Mouse (Mus musculus): ENCODE measurements around the gene Siglecg. TPM values are rescaled to one million over a fixed set of nuclear protein-coding genes. Genes with fewer than 3 reads are reported as not detected.

Siglecg gene
- polyA plus RNA-seq, 1 experiment from 2014 or later: 0.37 TPM

DNA sequence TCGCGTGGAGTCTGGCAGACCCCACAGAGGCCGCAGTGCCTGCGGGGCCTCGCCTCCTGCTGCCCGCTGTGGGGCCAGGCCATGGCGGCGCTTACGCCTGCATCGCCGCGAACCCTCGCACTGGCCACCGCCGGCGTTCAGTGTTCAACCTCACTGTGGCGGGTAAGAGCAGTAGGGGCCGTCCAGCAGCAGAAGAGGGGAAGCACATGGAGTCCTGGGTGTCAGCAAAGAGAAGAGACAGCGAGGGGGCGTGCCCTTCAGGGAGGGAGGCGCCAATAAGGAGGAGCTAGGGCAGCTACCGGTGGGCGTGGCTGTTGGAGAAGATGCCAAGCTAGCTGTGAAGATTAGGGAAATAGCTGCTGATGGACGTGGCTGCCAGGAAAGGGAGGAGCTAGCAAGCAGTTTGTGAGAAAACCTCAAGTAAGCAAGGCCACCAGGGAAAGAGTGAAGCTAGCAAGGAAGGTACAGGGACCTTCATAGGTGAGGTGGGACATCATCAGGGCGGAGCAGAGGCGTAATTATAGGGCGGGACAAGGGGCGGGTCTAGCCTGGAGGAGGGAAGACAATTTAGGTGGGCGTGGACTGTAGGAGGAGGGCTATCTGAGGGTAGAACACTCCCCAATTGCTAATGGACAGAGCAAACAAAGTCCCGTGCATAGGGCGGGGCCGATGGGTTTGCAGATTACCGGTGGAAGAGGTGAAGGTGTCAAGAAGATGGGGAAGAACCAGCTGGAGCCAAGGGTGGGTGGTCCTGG, 57.5 kb downstream of the Siglecg start:
- no peaks in the 10 kb centered on the region for H3K9me3 ChIP-seq (ENCODE audit: low read depth, low read length)
- H3K4me1 ChIP-seq (ENCODE audit: insufficient read depth): no peaks in the 10 kb centered on the region
- H3K4me2 ChIP-seq: peak overlapping the region; percentile 71
- H3K36me3 ChIP-seq (ENCODE audit: insufficient read depth): no peaks in the 10 kb centered on the region
- no peak; the same call in 1 of the 2 replicates for TF ChIP-seq CTCF (IDR thresholded peaks at IDR 0.05; ENCODE audit: low read depth)
- ATAC-seq (ENCODE audit: insufficient read depth) (peak; percentile 90), DNase-seq (peak; percentile 94)
- 0 out of 2 replicates have a peak, but pooled peaks cover 8% of the 10 kb centered on the region for H3K27me3 ChIP-seq (ENCODE audit: insufficient read depth, low read length)
- WGBS: under 1% methylated on average over 33 of the region's 33 CpGs
- H3K4me3 ChIP-seq (ENCODE audit: low read depth, low read length): peak overlapping the region; percentile 43
- peak overlapping the region; percentile 38 for H3K9ac ChIP-seq
- H3K27ac ChIP-seq (ENCODE audit: low read depth): no peak overlapping the region

DNA sequence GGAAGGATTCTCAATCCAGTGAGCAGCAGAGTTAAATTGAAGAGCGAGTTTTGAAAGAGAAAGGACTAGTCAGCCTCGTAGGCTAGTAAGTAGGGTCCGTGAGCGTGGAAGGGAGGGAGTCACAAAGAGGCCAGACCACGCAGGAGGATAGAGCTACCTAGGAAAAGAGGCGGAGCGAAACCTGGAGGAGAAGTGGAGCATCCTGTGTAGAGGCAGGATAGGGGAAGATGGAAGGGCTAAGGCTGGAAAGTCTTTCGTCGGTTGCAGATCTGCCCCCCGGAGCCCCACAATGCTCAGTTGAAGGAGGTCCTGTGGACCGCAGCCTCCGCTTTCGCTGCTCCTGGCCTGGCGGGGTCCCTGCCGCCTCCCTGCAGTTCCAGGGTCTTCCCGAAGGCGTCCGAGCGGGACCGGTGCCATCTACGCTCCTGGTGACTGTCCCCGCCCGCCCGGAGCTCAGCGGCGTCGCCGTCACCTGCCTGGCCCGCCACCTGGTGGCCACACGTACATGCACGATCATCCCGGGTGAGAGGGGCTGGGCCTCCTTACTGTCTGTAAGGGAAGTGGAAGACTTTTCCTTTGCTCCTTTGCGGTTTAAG, 58.2 kb downstream of the Siglecg start:
- H3K27ac ChIP-seq (ENCODE audit: low read depth): no peak overlapping the region
- no peaks in the 10 kb centered on the region for H3K9me3 ChIP-seq (ENCODE audit: low read depth, low read length)
- ATAC-seq (ENCODE audit: insufficient read depth) (peak; percentile 59), DNase-seq (peak; percentile 91)
- H3K27me3 ChIP-seq (ENCODE audit: insufficient read depth, low read length): 0 out of 2 replicates have a peak, but pooled peaks cover 8% of the 10 kb centered on the region
- peak overlapping the region; percentile 27; the same call in 1 of the 2 replicates for H3K9ac ChIP-seq
- TF ChIP-seq CTCF (IDR thresholded peaks at IDR 0.05; ENCODE audit: low read depth): peak; percentile 95
- peak overlapping the region; percentile 43 for H3K4me3 ChIP-seq (ENCODE audit: low read depth, low read length)
- no peaks in the 10 kb centered on the region for H3K4me1 ChIP-seq (ENCODE audit: insufficient read depth)
- WGBS: under 1% methylated on average over 33 of the region's 33 CpGs
- H3K36me3 ChIP-seq (ENCODE audit: insufficient read depth): no peaks in the 10 kb centered on the region
- H3K4me2 ChIP-seq: peak overlapping the region; percentile 71

Small RNA genes within 50 kb of the gene (microRNA-seq; reads per million reads assigned to microRNA genes)
- gene Mir7051 (ENCODE audit: borderline number of aligned reads): not detected

Other genes starting within 250 kb of the Siglecg start
- 15.5 and 16.3 TPM in 2 replicates for gene Zfp715, start 94.9 kb upstream of the Siglecg start, polyA plus RNA-seq (2014; fragmentation: Nextera tagmentation; extraction: Ambion mirVana)
- gene Siglecf, start 56.9 kb upstream of the Siglecg start, polyA plus RNA-seq (2014; fragmentation: Nextera tagmentation; extraction: Ambion mirVana): 0.13 TPM in 1 of 2 replicates, not detected in the other
- not detected in 2 replicates for gene Lim2, start 19.5 kb downstream of the Siglecg start, polyA plus RNA-seq (2014; fragmentation: Nextera tagmentation; extraction: Ambion mirVana)
- 0.58 and 1.3 TPM in 2 replicates for gene Nkg7, start 28.9 kb downstream of the Siglecg start, polyA plus RNA-seq (2014; fragmentation: Nextera tagmentation; extraction: Ambion mirVana)
- not detected in 2 replicates for gene Cldnd2, start 32.6 kb downstream of the Siglecg start, polyA plus RNA-seq (2014; fragmentation: Nextera tagmentation; extraction: Ambion mirVana)
- 306 and 314 TPM in 2 replicates for gene Etfb, start 35.9 kb downstream of the Siglecg start, polyA plus RNA-seq (2014; fragmentation: Nextera tagmentation; extraction: Ambion mirVana)
- gene Gm45233, start 35.9 kb downstream of the Siglecg start, polyA plus RNA-seq (2014; fragmentation: Nextera tagmentation; extraction: Ambion mirVana): 0.37 TPM in 1 of 2 replicates, not detected in the other
- gene Vsig10l, start 54.9 kb downstream of the Siglecg start, polyA plus RNA-seq (2014; fragmentation: Nextera tagmentation; extraction: Ambion mirVana): 2.1 and 2.4 TPM in 2 replicates
- gene Iglon5, start 81.9 kb downstream of the Siglecg start, polyA plus RNA-seq (2014; fragmentation: Nextera tagmentation; extraction: Ambion mirVana): 0.38 TPM in 2 replicates
- gene 4931406B18Rik, start 97.7 kb downstream of the Siglecg start, polyA plus RNA-seq (2014; fragmentation: Nextera tagmentation; extraction: Ambion mirVana): not detected in 2 replicates
- gene Cd33, start 136.2 kb downstream of the Siglecg start, polyA plus RNA-seq (2014; fragmentation: Nextera tagmentation; extraction: Ambion mirVana): 1.8 and 2.0 TPM in 2 replicates
- gene Zfp658, start 154.1 kb downstream of the Siglecg start, polyA plus RNA-seq (2014; fragmentation: Nextera tagmentation; extraction: Ambion mirVana): 4.9 and 5.3 TPM in 2 replicates
- 14.6 and 15.1 TPM in 2 replicates for gene Zfp719, start 171.4 kb downstream of the Siglecg start, polyA plus RNA-seq (2014; fragmentation: Nextera tagmentation; extraction: Ambion mirVana)
- gene Zfp819, start 199.0 kb downstream of the Siglecg start, polyA plus RNA-seq (2014; fragmentation: Nextera tagmentation; extraction: Ambion mirVana): 0.23 and 0.33 TPM in 2 replicates
- not detected in 2 replicates for gene Ceacam18, start 226.5 kb downstream of the Siglecg start, polyA plus RNA-seq (2014; fragmentation: Nextera tagmentation; extraction: Ambion mirVana)